In genomic region chr15:88535516-88535915, GRCm38 (mm10) we compare ENCODE assay signal across 12 mouse cellular contexts.
"Had no signal": no experiment of that assay in that cellular context is flagged by ENCODE, and none has a peak within 500 bp of the region (broad histone marks: within the 10 kb centered on the region; RNA-seq: fewer than 3 reads in every experiment).

No protein-coding gene starts in this region.

- H3K9ac ChIP-seq: limb, embryonic 15.5 days; liver, embryonic 12.5 days; lung, embryonic 14.5 days; stomach, embryonic 15.5 days had no signal

- H3K27ac ChIP-seq: kidney, postnatal 0 days; limb, embryonic 15.5 days; liver, embryonic 12.5 days; midbrain, embryonic 10.5 days; stomach, embryonic 15.5 days had no signal

- H3K9me3 ChIP-seq: limb, embryonic 15.5 days; liver, embryonic 12.5 days; stomach, embryonic 15.5 days had no signal

- H3K4me2 ChIP-seq: limb, embryonic 15.5 days; liver, embryonic 12.5 days; lung, embryonic 14.5 days; stomach, embryonic 15.5 days had no signal

- H3K4me3 ChIP-seq: limb, embryonic 15.5 days; liver, embryonic 12.5 days; midbrain, embryonic 10.5 days; myocyte; stomach, embryonic 15.5 days had no signal

- H3K36me3 ChIP-seq: limb, embryonic 15.5 days; liver, embryonic 12.5 days; midbrain, embryonic 10.5 days; stomach, embryonic 15.5 days had no signal

- H3K27me3 ChIP-seq: limb, embryonic 15.5 days; liver, embryonic 12.5 days; stomach, embryonic 15.5 days had no signal

- DNase-seq: kidney, adult 9 months; kidney, postnatal 36 days; lung, embryonic 14.5 days; lung, postnatal 10 days; midbrain, embryonic 14.5 days; thymus, postnatal 4 days had no signal

- H3K4me1 ChIP-seq: limb, embryonic 15.5 days; liver, embryonic 12.5 days; stomach, embryonic 15.5 days had no signal

- ATAC-seq: liver, embryonic 12.5 days had no signal
